7 mouse cellular contexts compared by ENCODE assay signal in the genomic region with DNA sequence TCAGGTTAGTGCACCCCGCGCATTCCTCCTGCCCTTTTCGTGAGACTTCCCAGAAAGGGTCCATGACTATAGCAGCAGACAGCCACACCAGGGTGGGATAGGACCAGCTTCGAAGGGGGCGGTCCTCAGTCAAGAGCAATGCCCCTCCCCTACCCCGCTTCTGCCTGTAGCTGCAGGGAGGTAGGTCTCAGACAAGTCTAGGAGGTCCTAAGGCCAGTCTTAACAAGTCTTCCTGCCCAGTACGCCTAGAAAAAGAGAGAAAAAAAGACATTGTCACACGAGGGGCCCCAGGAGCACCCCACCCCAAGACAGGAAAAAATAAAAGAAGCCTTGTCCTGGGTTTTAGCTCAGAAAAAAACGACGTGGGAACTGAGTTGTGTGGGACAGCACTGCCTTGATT. TPM values are rescaled to one million over a fixed set of nuclear protein-coding genes. Genes with fewer than 3 reads are reported as not detected.
DNase-seq lines count a peak whose midpoint lies in the region; ATAC-seq and TF ChIP-seq lines count a peak whose summit lies in the region.

No protein-coding gene starts in this region.

- H3K27me3 ChIP-seq in MEL (ENCODE audit: control insufficient read depth in 1 of 2, insufficient read depth in 2 of 2, low read length in 2 of 2) = no peaks in the 10 kb centered on the region
- no peaks in the 10 kb centered on the region; the same call in 1 of the 2 replicates for H3K27me3 ChIP-seq in liver, embryonic 11.5 days (replicated peaks; ENCODE audit: control insufficient read depth, insufficient read depth, low read length)
- H3K27me3 ChIP-seq in neural tube, embryonic 13.5 days = no peaks in the 10 kb centered on the region

- H3K4me3 ChIP-seq in MEL (ENCODE audit: control insufficient read depth in 1 of 2, insufficient read depth in 1 of 2, low read depth in 2 of 2, low read length in 2 of 2) = peak overlapping the region; percentile 46 to 95
- H3K4me3 ChIP-seq in liver, embryonic 11.5 days (ENCODE audit: low read depth, low read length) = peak overlapping the region; percentile 32
- H3K4me3 ChIP-seq in neural tube, embryonic 13.5 days = peak overlapping the region; percentile 9

- no peak for TF ChIP-seq RAD21 in MEL (IDR thresholded peaks at IDR 0.05; ENCODE audit: low read depth, low read length)

- no peak overlapping the region for H3K27ac ChIP-seq in MEL (ENCODE audit: control insufficient read depth, low read depth, low read length)
- H3K27ac ChIP-seq in liver, embryonic 11.5 days (ENCODE audit: low read depth, low read length) = peak overlapping the region; percentile 53
- peak overlapping the region; percentile 70 for H3K27ac ChIP-seq in neural tube, embryonic 13.5 days (replicated peaks)

- DNase-seq in MEL (ENCODE audit: low read depth, low spot score) = peak; percentile 88
- DNase-seq in liver, embryonic 11.5 days (ENCODE audit: low spot score) = peak; percentile 76
- DNase-seq in gastrocnemius, postnatal 14 days = no peak
- DNase-seq in cerebellum, adult 9-11 months = no peak

- intact Hi-C loops in gastrocnemius, postnatal 14 days (cut with DNase I; ENCODE audit: low total_unique reads) = no loop called here

- H3K36me3 ChIP-seq in MEL (ENCODE audit: control insufficient read depth in 1 of 2, insufficient read depth in 2 of 2, low read length in 2 of 2) = peaks cover 0 to 6% of the 10 kb centered on the region in 2 experiments; a peak in 2 of 4 replicates
- H3K36me3 ChIP-seq in liver, embryonic 11.5 days (ENCODE audit: control insufficient read depth, insufficient read depth, low read length) = no peaks in the 10 kb centered on the region
- no peaks in the 10 kb centered on the region for H3K36me3 ChIP-seq in neural tube, embryonic 13.5 days

- H3K79me2 ChIP-seq in MEL (ENCODE audit: control insufficient read depth, insufficient read depth, low read length, poor library complexity) = no peaks in the 10 kb centered on the region

- H3K9me3 ChIP-seq in MEL (replicated peaks; ENCODE audit: insufficient read depth, low read length) = no peaks in the 10 kb centered on the region
- H3K9me3 ChIP-seq in liver, embryonic 11.5 days (ENCODE audit: control insufficient read depth, low read length) = no peaks in the 10 kb centered on the region
- no peaks in the 10 kb centered on the region for H3K9me3 ChIP-seq in neural tube, embryonic 13.5 days

- peak; percentile 79 for ATAC-seq in common myeloid progenitor, adult 5-6 weeks (replicated peaks; ENCODE audit: low read depth, poor library complexity, severe bottlenecking)
- ATAC-seq in hematopoietic stem cell, adult 5-6 weeks (replicated peaks in 1 of 2; ENCODE audit: insufficient read depth in 1 of 2, low FRiP score in 2 of 2, low TSS enrichment in 1 of 2, low read depth in 1 of 2, poor library complexity in 2 of 2, severe bottlenecking in 2 of 2) = peak; percentile 86 to 91
- peak; percentile 80 for ATAC-seq in liver, embryonic 11.5 days (replicated peaks; ENCODE audit: low FRiP score)
- ATAC-seq in neural tube, embryonic 13.5 days (ENCODE audit: low read depth) = peak; percentile 62

- no peak for TF ChIP-seq EP300 in MEL (IDR thresholded peaks at IDR 0.05; ENCODE audit: low read depth in 1 of 2, low read length in 2 of 2)

- H3K4me1 ChIP-seq in MEL (ENCODE audit: control insufficient read depth in 1 of 2, insufficient read depth in 2 of 2, low read length in 2 of 2) = peaks cover 5 to 18% of the 10 kb centered on the region in 2 experiments
- H3K4me1 ChIP-seq in liver, embryonic 11.5 days (replicated peaks; ENCODE audit: control insufficient read depth, insufficient read depth, low read length) = peaks cover 41% of the 10 kb centered on the region
- peaks cover 42% of the 10 kb centered on the region for H3K4me1 ChIP-seq in neural tube, embryonic 13.5 days (replicated peaks)

- TF ChIP-seq CTCF in MEL (IDR thresholded peaks at IDR 0.05 in 2 of 3, conservative IDR thresholded peaks at IDR 0.05 in 1 of 3; ENCODE audit: control insufficient read depth in 1 of 3, insufficient read depth in 1 of 3, low read depth in 2 of 3, low read length in 3 of 3, poor library complexity in 1 of 3, severe bottlenecking in 1 of 3) = no peak

- peak overlapping the region; percentile 47 for H3K9ac ChIP-seq in MEL (ENCODE audit: control insufficient read depth, low read depth, low read length, poor library complexity, severe bottlenecking)
- H3K9ac ChIP-seq in liver, embryonic 11.5 days (ENCODE audit: low read depth, low read length) = peak overlapping the region; percentile 17
- peak overlapping the region; percentile 49 for H3K9ac ChIP-seq in neural tube, embryonic 13.5 days

- peak overlapping the region; percentile 61 for H3K4me2 ChIP-seq in liver, embryonic 11.5 days
- H3K4me2 ChIP-seq in neural tube, embryonic 13.5 days = peak overlapping the region; percentile 49

- TF ChIP-seq POLR2A in MEL (IDR thresholded peaks at IDR 0.05; ENCODE audit: control insufficient read depth in 1 of 2, insufficient read depth in 1 of 2, low read depth in 1 of 2, low read length in 2 of 2, poor library complexity in 1 of 2) = no peak

- 1% methylated on average over 10 of the region's 10 CpGs for WGBS in liver, embryonic 11.5 days
- WGBS in neural tube, embryonic 13.5 days = 3% methylated on average over 10 of the region's 10 CpGs

TF ChIP-seq in MEL, 35 proteins besides CTCF, POLR2A, EP300 and RAD21:
- TF ChIP-seq NRF1 (IDR thresholded peaks at IDR 0.05; ENCODE audit: insufficient read depth, low read depth, low read length, poor library complexity, severe bottlenecking) (0 out of 2 replicates have a peak, but pooled peaks have one; percentile 47), ZMIZ1 (IDR thresholded peaks at IDR 0.05; ENCODE audit: low read depth, low read length) (0 out of 2 replicates have a peak, but pooled peaks have one; percentile 31), MAFK (IDR thresholded peaks at IDR 0.05; ENCODE audit: borderline replicate concordance, low read depth, low read length) (no peak), GABPA (IDR thresholded peaks at IDR 0.05; ENCODE audit: low read depth, low read length) (no peak)

RNA-seq across cellular contexts. Expression of gene Ddit4, which starts 35.0 kb away (rescaled TPM):
- total RNA-seq in MEL (2012; rRNA removed) = 2.6 and 40.6 TPM in 2 replicates
- polyA plus RNA-seq in MEL (2012; ENCODE audit: insufficient read depth in 1 of 2, insufficient read length in 2 of 2, low read depth in 1 of 2, low replicate concordance in 2 of 2, missing spikeins in 1 of 2) = 10 to 100 TPM in 1 of 2 experiments, not detected in 1; 11.6 TPM
- 1.4 and 4.2 TPM in 2 replicates for total RNA-seq in common myeloid progenitor, adult 5-6 weeks (2017)
- total RNA-seq in hematopoietic stem cell, adult 5-6 weeks (2017) = 2.5 and 7.9 TPM in 2 replicates
- polyA plus RNA-seq in liver, embryonic 11.5 days (2014; fragmentation: Nextera tagmentation; extraction: Ambion mirVana) = 2.7 and 4.3 TPM in 2 replicates
- 72.8 and 78.2 TPM in 2 replicates for polyA plus RNA-seq in neural tube, embryonic 13.5 days (2015; fragmentation: Nextera tagmentation; extraction: Ambion mirVana)
- 10 to 100 TPM; 15.4 to 70.6 TPM for total RNA-seq in gastrocnemius, postnatal 14 days (2021)

RNA-seq across cellular contexts. Expression of gene Dnajb12, which starts 37.3 kb away (rescaled TPM):
- total RNA-seq in MEL (2012; rRNA removed) = 13.3 and 17.2 TPM in 2 replicates
- 100 to 1,000 TPM in 1 of 2 experiments, 10 to 100 TPM in 1; 41.7 to 217 TPM for polyA plus RNA-seq in MEL (2012; ENCODE audit: insufficient read depth in 1 of 2, insufficient read length in 2 of 2, low read depth in 1 of 2, low replicate concordance in 2 of 2, missing spikeins in 1 of 2)
- 22.7 and 23.9 TPM in 2 replicates for total RNA-seq in common myeloid progenitor, adult 5-6 weeks (2017)
- total RNA-seq in hematopoietic stem cell, adult 5-6 weeks (2017) = 24.3 and 26.6 TPM in 2 replicates
- polyA plus RNA-seq in liver, embryonic 11.5 days (2014; fragmentation: Nextera tagmentation; extraction: Ambion mirVana) = 27.4 and 30.2 TPM in 2 replicates
- 20.4 and 21.2 TPM in 2 replicates for polyA plus RNA-seq in neural tube, embryonic 13.5 days (2015; fragmentation: Nextera tagmentation; extraction: Ambion mirVana)
- total RNA-seq in gastrocnemius, postnatal 14 days (2021) = 10 to 100 TPM; 45.5 to 47.5 TPM

Comparison
In these comparisons a context has a peak if more than half of its experiments do, and no peak if none do; other contexts are left out.
1. DNase-seq: peak in MEL (single experiment) and liver, embryonic 11.5 days (single experiment); none in gastrocnemius, postnatal 14 days (single experiment) and cerebellum, adult 9-11 months (single experiment).
2. H3K4me3 ChIP-seq: peak in every context shown above with its lines; median percentile 70 in MEL; 32 in liver, embryonic 11.5 days; 9 in neural tube, embryonic 13.5 days.
3. Peak in every context shown above with its lines, with median percentiles within 50 percentile points of each other: H3K9ac ChIP-seq and ATAC-seq.